In genomic region chr10:127631261-127632214, GRCm38 (mm10) we compare ENCODE assay signal across 13 mouse cellular contexts. TPM values are rescaled to one million over a fixed set of nuclear protein-coding genes. Genes with fewer than 3 reads are reported as not detected.
DNase-seq lines count a peak whose midpoint lies in the region; ATAC-seq and TF ChIP-seq lines count a peak whose summit lies in the region.
"Had no signal": no experiment of that assay in that cellular context is flagged by ENCODE, and none has a peak within 500 bp of the region (broad histone marks: within the 10 kb centered on the region; RNA-seq: fewer than 3 reads in every experiment).

No protein-coding gene starts in this region.

- H3K27ac ChIP-seq in embryonic facial prominence, embryonic 13.5 days = no peak overlapping the region
- no peak overlapping the region for H3K27ac ChIP-seq in embryonic facial prominence, embryonic 10.5 days (replicated peaks)
- no peak overlapping the region for H3K27ac ChIP-seq in lung, postnatal 0 days (ENCODE audit: low read length)
- no peak overlapping the region for H3K27ac ChIP-seq in midbrain, embryonic 10.5 days (replicated peaks)
- H3K27ac ChIP-seq: limb, embryonic 12.5 days; midbrain, embryonic 15.5 days; stomach, embryonic 15.5 days had no signal

- TF ChIP-seq EP300 in lung, postnatal 0 days (IDR thresholded peaks at IDR 0.05) = no peak

- no peak for DNase-seq in embryonic facial prominence, embryonic 10.5 days (ENCODE audit: low spot score)
- DNase-seq in lung, postnatal 0 days (ENCODE audit: low spot score) = peak; percentile 38
- no peak for DNase-seq in lung, postnatal 14 days
- peak; percentile 53 to 58 for DNase-seq in heart, postnatal 36 days
- DNase-seq in right cerebral cortex, postnatal 36 days (ENCODE audit: low spot score in 2 of 2) = no peak
- no peak for DNase-seq in midbrain, embryonic 10.5 days (ENCODE audit: low spot score)
- DNase-seq: embryo, embryonic 11 days; forebrain, postnatal 0 days had no signal

- no peaks in the 10 kb centered on the region for H3K36me3 ChIP-seq in embryonic facial prominence, embryonic 13.5 days
- no peaks in the 10 kb centered on the region for H3K36me3 ChIP-seq in embryonic facial prominence, embryonic 10.5 days (replicated peaks)
- no peaks in the 10 kb centered on the region for H3K36me3 ChIP-seq in lung, postnatal 0 days (ENCODE audit: insufficient read depth, low read length)
- no peaks in the 10 kb centered on the region for H3K36me3 ChIP-seq in midbrain, embryonic 10.5 days
- H3K36me3 ChIP-seq: limb, embryonic 12.5 days; midbrain, embryonic 15.5 days; stomach, embryonic 15.5 days had no signal

- peaks cover 4% of the 10 kb centered on the region; the same call in 1 of the 2 replicates for H3K9me3 ChIP-seq in embryonic facial prominence, embryonic 13.5 days
- peaks cover 4% of the 10 kb centered on the region for H3K9me3 ChIP-seq in embryonic facial prominence, embryonic 10.5 days
- H3K9me3 ChIP-seq in lung, postnatal 0 days (ENCODE audit: low read length) = no peaks in the 10 kb centered on the region
- H3K9me3 ChIP-seq in midbrain, embryonic 10.5 days (replicated peaks) = no peaks in the 10 kb centered on the region; the same call in 1 of the 2 replicates
- H3K9me3 ChIP-seq: midbrain, embryonic 15.5 days; stomach, embryonic 15.5 days had no signal

- intact Hi-C loops in heart, postnatal 36 days (cut with DNase I) = no loop called here

- H3K4me1 ChIP-seq in embryonic facial prominence, embryonic 13.5 days = no peaks in the 10 kb centered on the region
- H3K4me1 ChIP-seq in embryonic facial prominence, embryonic 10.5 days = peaks cover 7% of the 10 kb centered on the region; the same call in 1 of the 2 replicates
- no peaks in the 10 kb centered on the region for H3K4me1 ChIP-seq in lung, postnatal 0 days (ENCODE audit: insufficient read depth, low read depth, low read length)
- H3K4me1 ChIP-seq in midbrain, embryonic 10.5 days = no peaks in the 10 kb centered on the region
- H3K4me1 ChIP-seq: limb, embryonic 12.5 days; midbrain, embryonic 15.5 days had no signal

- no peak overlapping the region for H3K9ac ChIP-seq in embryonic facial prominence, embryonic 13.5 days
- H3K9ac ChIP-seq in lung, postnatal 0 days (replicated peaks; ENCODE audit: low read depth) = no peak overlapping the region
- H3K9ac ChIP-seq: forebrain, postnatal 0 days; limb, embryonic 12.5 days; midbrain, embryonic 15.5 days; stomach, embryonic 15.5 days had no signal

- H3K27me3 ChIP-seq in embryonic facial prominence, embryonic 13.5 days = no peaks in the 10 kb centered on the region
- H3K27me3 ChIP-seq in embryonic facial prominence, embryonic 10.5 days (replicated peaks; ENCODE audit: low read depth, poor library complexity, severe bottlenecking) = no peaks in the 10 kb centered on the region
- no peaks in the 10 kb centered on the region for H3K27me3 ChIP-seq in lung, postnatal 0 days (replicated peaks; ENCODE audit: insufficient read depth, low read length)
- no peaks in the 10 kb centered on the region for H3K27me3 ChIP-seq in midbrain, embryonic 10.5 days (ENCODE audit: low read depth, poor library complexity, severe bottlenecking)
- H3K27me3 ChIP-seq: limb, embryonic 12.5 days; midbrain, embryonic 15.5 days; stomach, embryonic 15.5 days had no signal

- 0 out of 2 replicates have a peak, but pooled peaks have one; percentile 48 for ATAC-seq in embryonic facial prominence, embryonic 13.5 days (ENCODE audit: insufficient number of reproducible peaks, insufficient read depth, low FRiP score, low TSS enrichment, low read depth)
- ATAC-seq in lung, postnatal 0 days = peak; percentile 56
- ATAC-seq in neutrophil, adult 5-6 weeks (ENCODE audit: extremely low read depth, insufficient number of reproducible peaks, low FRiP score, poor library complexity, severe bottlenecking) = peak; percentile 71; the same call in 1 of the 2 replicates
- ATAC-seq: forebrain, postnatal 0 days; midbrain, embryonic 15.5 days had no signal

- no peak overlapping the region for H3K4me2 ChIP-seq in embryonic facial prominence, embryonic 13.5 days
- no peak overlapping the region for H3K4me2 ChIP-seq in lung, postnatal 0 days (replicated peaks; ENCODE audit: low read depth, low read length)
- H3K4me2 ChIP-seq: limb, embryonic 12.5 days; midbrain, embryonic 15.5 days; stomach, embryonic 15.5 days had no signal

- no peak for TF ChIP-seq CTCF in lung, postnatal 0 days (IDR thresholded peaks at IDR 0.05)

- no peak overlapping the region for H3K4me3 ChIP-seq in embryonic facial prominence, embryonic 13.5 days
- H3K4me3 ChIP-seq in embryonic facial prominence, embryonic 10.5 days = no peak overlapping the region
- H3K4me3 ChIP-seq in lung, postnatal 0 days (ENCODE audit: low read depth, low read length) = no peak overlapping the region
- H3K4me3 ChIP-seq in midbrain, embryonic 10.5 days = no peak overlapping the region
- H3K4me3 ChIP-seq: limb, embryonic 12.5 days; midbrain, embryonic 15.5 days; stomach, embryonic 15.5 days had no signal

- 73% methylated on average over 10 of the region's 10 CpGs for WGBS in embryonic facial prominence, embryonic 13.5 days
- 80% methylated on average over 10 of the region's 10 CpGs for WGBS in embryonic facial prominence, embryonic 10.5 days
- WGBS in lung, postnatal 0 days = 59% methylated on average over 10 of the region's 10 CpGs
- WGBS in midbrain, embryonic 10.5 days = 88% methylated on average over 10 of the region's 10 CpGs

RNA-seq across cellular contexts. Expression of gene Lrp1, which starts 10.6 kb away (rescaled TPM):
- polyA plus RNA-seq in embryonic facial prominence, embryonic 13.5 days (2015; fragmentation: Nextera tagmentation; extraction: Ambion mirVana) = 139 and 159 TPM in 2 replicates
- polyA plus RNA-seq in embryonic facial prominence, embryonic 10.5 days (2016; fragmentation: Nextera tagmentation; extraction: Ambion mirVana) = 66.6 and 70.6 TPM in 2 replicates
- 71.0 and 75.4 TPM in 2 replicates for polyA plus RNA-seq in lung, postnatal 0 days (2015; fragmentation: Nextera tagmentation; extraction: Ambion mirVana)
- total RNA-seq in heart, postnatal 36 days (2021) = 10 to 100 TPM; 73.4 to 88.6 TPM
- 6.3 and 15.1 TPM in 2 replicates for total RNA-seq in neutrophil, adult 5-6 weeks (2017)
- polyA plus RNA-seq in midbrain, embryonic 10.5 days (2016; fragmentation: Nextera tagmentation; extraction: Ambion mirVana) = 54.9 and 69.8 TPM in 2 replicates

RNA-seq across cellular contexts. Expression of gene Stat6, which starts 11.2 kb away (rescaled TPM):
- polyA plus RNA-seq in embryonic facial prominence, embryonic 13.5 days (2015; fragmentation: Nextera tagmentation; extraction: Ambion mirVana) = 21.1 and 22.0 TPM in 2 replicates
- 10.4 and 11.5 TPM in 2 replicates for polyA plus RNA-seq in embryonic facial prominence, embryonic 10.5 days (2016; fragmentation: Nextera tagmentation; extraction: Ambion mirVana)
- 39.1 and 41.9 TPM in 2 replicates for polyA plus RNA-seq in lung, postnatal 0 days (2015; fragmentation: Nextera tagmentation; extraction: Ambion mirVana)
- total RNA-seq in heart, postnatal 36 days (2021) = 10 to 100 TPM; 42.3 to 46.0 TPM
- total RNA-seq in neutrophil, adult 5-6 weeks (2017) = 258 and 273 TPM in 2 replicates
- 8.2 and 8.9 TPM in 2 replicates for polyA plus RNA-seq in midbrain, embryonic 10.5 days (2016; fragmentation: Nextera tagmentation; extraction: Ambion mirVana)

RNA-seq across cellular contexts. Expression of gene Nemp1, which starts 35.2 kb away (rescaled TPM):
- 9.1 and 10.6 TPM in 2 replicates for polyA plus RNA-seq in embryonic facial prominence, embryonic 13.5 days (2015; fragmentation: Nextera tagmentation; extraction: Ambion mirVana)
- polyA plus RNA-seq in embryonic facial prominence, embryonic 10.5 days (2016; fragmentation: Nextera tagmentation; extraction: Ambion mirVana) = 10.0 and 10.7 TPM in 2 replicates
- 5.0 and 6.3 TPM in 2 replicates for polyA plus RNA-seq in lung, postnatal 0 days (2015; fragmentation: Nextera tagmentation; extraction: Ambion mirVana)
- total RNA-seq in heart, postnatal 36 days (2021) = 1 to 10 TPM; 2.7 to 4.5 TPM
- 42.6 and 45.7 TPM in 2 replicates for total RNA-seq in neutrophil, adult 5-6 weeks (2017)
- 9.0 TPM in 2 replicates for polyA plus RNA-seq in midbrain, embryonic 10.5 days (2016; fragmentation: Nextera tagmentation; extraction: Ambion mirVana)

RNA-seq across cellular contexts. Expression of gene Nab2, which starts 36.8 kb away (rescaled TPM):
- 19.5 and 20.3 TPM in 2 replicates for polyA plus RNA-seq in embryonic facial prominence, embryonic 13.5 days (2015; fragmentation: Nextera tagmentation; extraction: Ambion mirVana)
- polyA plus RNA-seq in embryonic facial prominence, embryonic 10.5 days (2016; fragmentation: Nextera tagmentation; extraction: Ambion mirVana) = 11.6 and 12.1 TPM in 2 replicates
- 7.7 and 8.4 TPM in 2 replicates for polyA plus RNA-seq in lung, postnatal 0 days (2015; fragmentation: Nextera tagmentation; extraction: Ambion mirVana)
- 1 to 10 TPM; 5.7 to 8.4 TPM for total RNA-seq in heart, postnatal 36 days (2021)
- 19.0 and 19.3 TPM in 2 replicates for total RNA-seq in neutrophil, adult 5-6 weeks (2017)
- 3.9 and 4.4 TPM in 2 replicates for polyA plus RNA-seq in midbrain, embryonic 10.5 days (2016; fragmentation: Nextera tagmentation; extraction: Ambion mirVana)

Comparison
In these comparisons a context has a peak if more than half of its experiments do, and no peak if none do; other contexts are left out.
1. DNase-seq: peak in lung, postnatal 0 days (single experiment) and heart, postnatal 36 days (2 of 2); none in embryonic facial prominence, embryonic 10.5 days (single experiment), lung, postnatal 14 days (single experiment), right cerebral cortex, postnatal 36 days (0 of 2) and midbrain, embryonic 10.5 days (single experiment).
2. Peak in every context shown above with its lines, with median percentiles within 50 percentile points of each other: ATAC-seq.